Mouse (Mus musculus): ENCODE measurements around the gene Capn12.

DNA sequence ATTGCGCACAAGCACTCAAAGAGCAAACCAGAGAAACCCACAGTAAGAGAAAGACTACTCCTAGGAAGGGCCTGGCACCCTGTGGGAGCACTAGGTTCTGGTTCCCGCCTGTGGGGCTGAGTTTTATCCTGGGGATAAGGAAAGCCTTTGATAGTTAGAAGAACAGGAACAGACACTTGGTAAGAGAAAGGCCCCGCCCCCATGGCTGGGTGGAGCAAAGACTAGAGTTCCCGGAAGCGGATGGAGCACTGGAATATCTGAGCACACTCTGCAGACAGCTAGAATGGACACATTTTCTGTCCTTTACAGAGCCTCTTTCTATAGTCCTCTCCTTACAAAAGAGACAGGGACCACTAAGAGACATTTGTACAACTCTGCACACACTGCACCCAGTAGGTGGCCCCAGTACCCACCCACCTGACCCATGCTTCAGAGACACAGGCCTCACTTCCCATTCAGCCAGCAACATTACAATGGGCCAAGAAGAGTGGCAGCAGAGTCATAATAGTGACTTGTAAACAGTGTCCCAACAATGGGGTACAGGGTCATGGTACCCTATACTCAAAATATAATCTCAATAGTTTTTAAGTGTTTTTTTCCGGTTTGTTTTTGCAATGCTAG, 51.3 kb downstream of the Capn12 start:
- TF ChIP-seq CTCF (IDR thresholded peaks at IDR 0.05; ENCODE audit: borderline replicate concordance, insufficient read depth, low read depth, low read length) (no peak), POLR2A (IDR thresholded peaks at IDR 0.05; ENCODE audit: borderline replicate concordance, insufficient read depth, low read length) (no peak)
